Mouse (Mus musculus): ENCODE results near the gene Gsx2.

Gene Gsx2

DNA sequence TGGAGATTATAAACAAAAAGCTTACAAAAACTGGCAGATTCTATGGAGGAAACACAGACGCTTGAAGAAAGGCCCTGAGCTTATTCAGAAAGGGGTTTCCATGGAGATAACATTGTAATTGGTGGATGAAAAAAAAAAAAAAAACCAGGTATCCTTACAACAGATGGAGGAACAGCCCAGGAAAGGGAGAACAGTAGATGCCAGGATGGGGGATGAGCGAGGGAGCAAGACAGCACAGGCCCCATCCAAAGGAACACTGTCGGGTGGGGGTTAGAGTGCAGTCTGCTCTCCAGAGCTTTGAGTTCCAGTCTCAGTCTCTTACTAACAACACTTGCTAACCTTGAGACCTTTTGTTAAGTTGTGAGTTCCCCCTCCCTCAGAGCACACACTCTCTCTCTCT lies 31.1 kb downstream of the Gsx2 start:
- TF ChIP-seq GATA4 (IDR thresholded peaks at IDR 0.05; ENCODE audit: insufficient replicate concordance, low read length): no peak

DNA sequence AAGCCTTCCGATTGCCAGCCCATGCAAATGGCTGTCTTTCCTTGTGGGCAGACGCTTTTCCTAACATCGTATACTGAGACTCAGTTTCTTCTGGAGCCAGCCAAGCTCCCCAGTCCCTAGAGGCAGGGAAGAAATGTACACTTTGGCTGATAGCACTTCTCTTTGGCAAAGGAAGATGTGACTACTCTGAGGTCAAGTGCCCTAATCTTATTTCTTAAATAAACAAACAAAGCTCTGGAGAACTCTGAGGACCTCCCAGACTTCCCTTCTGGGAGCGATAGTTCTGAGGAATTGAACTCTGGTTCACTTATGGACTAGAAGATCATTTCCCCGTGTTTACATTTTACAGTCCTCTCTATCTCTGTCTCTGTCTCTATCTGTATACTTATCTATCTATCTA lies 34.0 kb downstream of the Gsx2 start:
- TF ChIP-seq GATA4 (IDR thresholded peaks at IDR 0.05; ENCODE audit: insufficient replicate concordance, low read length): no peak; the same call in 1 of the 2 replicates

DNA sequence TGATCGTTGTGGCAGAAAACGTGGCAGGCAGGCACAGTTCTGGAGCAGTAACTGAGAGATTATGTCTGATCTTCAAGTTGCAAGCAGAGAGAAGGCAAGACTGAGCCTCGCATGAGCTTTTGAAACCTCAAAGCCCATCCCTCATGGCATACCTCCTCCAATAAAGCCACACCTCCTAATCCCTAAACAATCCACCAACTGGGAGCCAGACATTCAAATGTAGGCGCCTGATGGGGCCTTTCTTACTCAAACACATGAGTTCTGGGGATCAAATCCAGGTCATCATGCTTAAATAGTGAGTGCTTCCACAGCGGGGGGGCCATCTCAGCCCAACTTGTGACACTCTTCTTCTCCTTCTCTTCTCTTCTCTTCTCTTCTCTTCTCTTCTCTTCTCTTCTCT lies 36.4 kb downstream of the Gsx2 start:
- no peak for TF ChIP-seq GATA4 (IDR thresholded peaks at IDR 0.05; ENCODE audit: insufficient replicate concordance, low read length)

DNA sequence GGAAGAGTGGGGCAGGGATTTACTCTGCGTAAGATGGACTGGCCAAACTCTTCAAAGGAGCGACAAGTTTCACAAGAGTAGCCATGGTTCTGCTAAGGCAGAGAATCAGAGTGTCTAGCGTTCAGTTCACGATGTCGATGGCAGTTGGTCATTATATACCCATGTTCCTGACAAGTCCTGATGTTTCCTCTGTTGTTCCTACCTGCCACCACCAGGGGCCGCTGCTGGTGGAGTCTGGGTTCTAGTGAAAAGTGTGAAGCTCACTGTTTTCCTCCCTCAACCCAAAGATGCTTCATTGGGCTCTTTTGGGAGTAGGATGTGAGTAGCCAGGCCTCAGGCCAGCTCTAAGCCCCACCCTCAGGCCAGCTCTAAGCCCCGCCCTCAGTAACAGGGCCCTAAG lies 43.4 kb downstream of the Gsx2 start:
- TF ChIP-seq GATA4 (IDR thresholded peaks at IDR 0.05; ENCODE audit: insufficient replicate concordance, low read length): no peak

DNA sequence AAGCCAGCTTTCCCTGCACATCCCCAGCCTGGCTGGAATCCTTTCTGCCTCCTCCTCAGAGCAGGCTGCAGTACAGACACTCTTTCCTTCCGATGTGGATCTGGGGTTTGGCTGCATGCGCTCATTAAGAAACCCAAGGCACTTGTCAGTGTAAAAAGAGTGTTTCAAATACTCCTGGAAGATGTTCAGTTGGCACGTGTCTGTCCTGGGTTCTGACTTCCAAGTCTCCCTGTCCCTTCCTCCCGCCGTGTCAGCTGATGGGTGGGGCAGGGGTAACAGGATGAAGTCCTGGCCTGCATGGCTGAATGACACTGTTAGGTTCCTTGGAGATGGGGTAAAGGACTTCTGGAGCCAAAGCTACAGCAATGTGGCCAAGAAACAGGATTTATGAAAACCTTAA lies 46.2 kb downstream of the Gsx2 start:
- no peak for TF ChIP-seq GATA4 (IDR thresholded peaks at IDR 0.05; ENCODE audit: insufficient replicate concordance, low read length)
